Mouse (Mus musculus) lung, postnatal 0 days (tissue): ENCODE results near the gene Rnf223. TPM values are rescaled to one million over a fixed set of nuclear protein-coding genes. Genes with fewer than 3 reads are reported as not detected.

ENCODE experiments used
- ATAC-seq: fragments of 200-750 bp; cut with Nextera tagmentation; 2 replicates; pipeline ENCODE4 v1.8.0; 2017; ENCODE audit warnings: moderate library complexity
- DNase-seq: peaks from one replicate; pipeline ENCODE4 v3.0.0-alpha.2; 2016; ENCODE audit warnings: low spot score
- H3K27ac ChIP-seq: fragments of 300-500 bp; sonication (generic); 2 replicates; pipeline ENCODE4 v1.5.1; 2014; ENCODE audit warnings: antibody characterized with exemption, mild to moderate bottlenecking, low read length, mixed read lengths
- H3K27me3 ChIP-seq: fragments of 300-500 bp; sonication (generic); replicated peaks from 2 replicates; pipeline ENCODE4 v1.6.1; 2014; ENCODE audit warnings: low read length, mixed read lengths; ENCODE audit not compliant: insufficient read depth
- H3K36me3 ChIP-seq: fragments of 300-500 bp; sonication (generic); 2 replicates; pipeline ENCODE4 v1.6.1; 2014; ENCODE audit warnings: low read length, mixed read lengths; ENCODE audit not compliant: insufficient read depth
- H3K4me1 ChIP-seq: fragments of 300-500 bp; sonication (generic); 2 replicates; pipeline ENCODE4 v1.6.1; 2014; ENCODE audit warnings: antibody characterized with exemption, low read depth, low read length, mixed read lengths; ENCODE audit not compliant: insufficient read depth
- H3K4me2 ChIP-seq: fragments of 300-500 bp; sonication (generic); replicated peaks from 2 replicates; pipeline ENCODE4 v1.6.1; 2014; ENCODE audit warnings: low read depth, mild to moderate bottlenecking, low read length, moderate library complexity, mixed read lengths
- H3K4me3 ChIP-seq: fragments of 300-500 bp; sonication (generic); 2 replicates; pipeline ENCODE4 v1.5.1; 2014; ENCODE audit warnings: low read depth, low read length
- H3K9ac ChIP-seq: fragments of 300-500 bp; sonication (generic); replicated peaks from 2 replicates; pipeline ENCODE4 v1.6.1; 2014; ENCODE audit warnings: low read depth, mild to moderate bottlenecking
- H3K9me3 ChIP-seq: fragments of 300-500 bp; sonication (generic); 2 replicates; pipeline ENCODE4 v1.6.1; 2016; ENCODE audit warnings: low read length, mixed read lengths
- CTCF ChIP-seq: IDR thresholded peaks from 2 replicates; pipeline ENCODE4 v1.5.1; 2016; ENCODE audit warnings: antibody characterized with exemption, mild to moderate bottlenecking
- EP300 ChIP-seq: IDR thresholded peaks from 2 replicates; pipeline ENCODE4 v1.6.1; 2016; ENCODE audit warnings: antibody characterized with exemption, mild to moderate bottlenecking, control low read depth
- WGBS: fragments of 180-500 bp; shearing (Covaris S2); extraction: QIAGEN DNeasy Blood & Tissue Kit; methylation state at CpG from one replicate; pipeline ENCODE4 v1.1.7; 2014; 5-methylcytosine and 5-hydroxymethylcytosine counted together
- polyA plus RNA-seq: library from polyadenylated mRNA; unstranded; fragments of >200 nt; fragmentation: Nextera tagmentation; extraction: Ambion mirVana; gene quantifications from 2 replicates; pipeline ENCODE4 v1.2.1, GENCODE M21; 2015

The Rnf223 gene
- polyA plus RNA-seq, 1 experiment from 2014 or later = not detected

GRCm38 (mm10) chr4:156091236-156091635 is 39.1 kb upstream of the Rnf223 start:
- H3K9me3 ChIP-seq = no peaks in the 10 kb centered on the region
- no peak overlapping the region for H3K4me2 ChIP-seq
- H3K27ac ChIP-seq = no peak overlapping the region
- H3K36me3 ChIP-seq = no peaks in the 10 kb centered on the region
- H3K9ac ChIP-seq = no peak overlapping the region
- H3K27me3 ChIP-seq = no peaks in the 10 kb centered on the region
- TF ChIP-seq EP300 = no peak
- TF ChIP-seq CTCF = no peak
- no peak for ATAC-seq
- no peaks in the 10 kb centered on the region for H3K4me1 ChIP-seq
- no peak for DNase-seq
- H3K4me3 ChIP-seq = no peak overlapping the region
- WGBS = 32% methylated on average over 1 of the region's 1 CpGs

- Histone ChIP-seq H3K9me3 (no peaks in the 10 kb centered on the region), H3K36me3 (no peaks in the 10 kb centered on the region), H3K4me3 (no peak overlapping the region), H3K4me1 (no peaks in the 10 kb centered on the region), H3K27ac (no peak overlapping the region), H3K27me3 (no peaks in the 10 kb centered on the region), H3K9ac (no peak overlapping the region), H3K4me2 (no peak overlapping the region)
- no peak for TF ChIP-seq EP300
- no peak for TF ChIP-seq CTCF
- no peak for DNase-seq
- 70% methylated on average over 1 of the region's 1 CpGs for WGBS
- no peak for ATAC-seq
These were observed 37.5 kb upstream of the Rnf223 start for GRCm38 (mm10) chr4:156092765-156093164.

GRCm38 (mm10) chr4:156093758-156094157 is 36.6 kb upstream of the Rnf223 start:
- Histone ChIP-seq H3K27me3 (no peaks in the 10 kb centered on the region), H3K4me3 (no peak overlapping the region), H3K9ac (no peak overlapping the region), H3K4me1 (no peaks in the 10 kb centered on the region), H3K36me3 (no peaks in the 10 kb centered on the region), H3K27ac (no peak overlapping the region), H3K9me3 (no peaks in the 10 kb centered on the region), H3K4me2 (no peak overlapping the region)
- WGBS = 62% methylated on average over 5 of the region's 5 CpGs
- TF ChIP-seq EP300 = no peak
- TF ChIP-seq CTCF = no peak
- DNase-seq = no peak
- no peak for ATAC-seq

- H3K9ac ChIP-seq = no peak overlapping the region
- H3K27ac ChIP-seq = no peak overlapping the region
- no peak for DNase-seq
- no peak overlapping the region for H3K4me2 ChIP-seq
- no peaks in the 10 kb centered on the region for H3K27me3 ChIP-seq
- no peaks in the 10 kb centered on the region for H3K36me3 ChIP-seq
- H3K9me3 ChIP-seq = no peaks in the 10 kb centered on the region
- TF ChIP-seq EP300 (no peak), CTCF (no peak)
- H3K4me1 ChIP-seq = no peaks in the 10 kb centered on the region
- 85% methylated on average over 1 of the region's 1 CpGs for WGBS
- no peak overlapping the region for H3K4me3 ChIP-seq
- ATAC-seq = no peak
These were observed 34.1 kb upstream of the Rnf223 start for GRCm38 (mm10) chr4:156096191-156096590.

- no peak overlapping the region for H3K9ac ChIP-seq
- no peak overlapping the region for H3K27ac ChIP-seq
- 46% methylated on average over 9 of the region's 9 CpGs for WGBS
- TF ChIP-seq EP300 (no peak), CTCF (no peak)
- H3K4me2 ChIP-seq = no peak overlapping the region
- no peak for ATAC-seq
- H3K4me3 ChIP-seq = no peak overlapping the region
- no peaks in the 10 kb centered on the region for H3K9me3 ChIP-seq
- no peaks in the 10 kb centered on the region for H3K36me3 ChIP-seq
- H3K27me3 ChIP-seq = no peaks in the 10 kb centered on the region
- no peak for DNase-seq
- no peaks in the 10 kb centered on the region for H3K4me1 ChIP-seq
These were observed 32.4 kb upstream of the Rnf223 start for GRCm38 (mm10) chr4:156097770-156098366.

- no peak overlapping the region for H3K27ac ChIP-seq
- WGBS = 71% methylated on average over 6 of the region's 6 CpGs
- H3K27me3 ChIP-seq = no peaks in the 10 kb centered on the region
- H3K9ac ChIP-seq = no peak overlapping the region
- TF ChIP-seq EP300 (no peak), CTCF (no peak)
- H3K4me2 ChIP-seq = no peak overlapping the region
- H3K4me1 ChIP-seq = no peaks in the 10 kb centered on the region
- ATAC-seq (no peak), DNase-seq (no peak)
- no peaks in the 10 kb centered on the region for H3K36me3 ChIP-seq
- H3K9me3 ChIP-seq = no peaks in the 10 kb centered on the region
- no peak overlapping the region for H3K4me3 ChIP-seq
These were observed 30.9 kb upstream of the Rnf223 start for GRCm38 (mm10) chr4:156099427-156099826.

GRCm38 (mm10) chr4:156100501-156100900 is 29.8 kb upstream of the Rnf223 start:
- no peak overlapping the region for H3K4me3 ChIP-seq
- DNase-seq (no peak), ATAC-seq (no peak)
- 51% methylated on average over 5 of the region's 5 CpGs for WGBS
- TF ChIP-seq CTCF = no peak
- no peak for TF ChIP-seq EP300
- no peaks in the 10 kb centered on the region for H3K4me1 ChIP-seq
- no peak overlapping the region for H3K4me2 ChIP-seq
- no peak overlapping the region for H3K27ac ChIP-seq
- no peaks in the 10 kb centered on the region for H3K36me3 ChIP-seq
- H3K9ac ChIP-seq = no peak overlapping the region
- H3K27me3 ChIP-seq = no peaks in the 10 kb centered on the region
- H3K9me3 ChIP-seq = no peaks in the 10 kb centered on the region
